Mouse (Mus musculus): ENCODE results near the gene Slc22a12. TPM values are rescaled to one million over a fixed set of nuclear protein-coding genes. Genes with fewer than 3 reads are reported as not detected.

The Slc22a12 gene
- polyA plus RNA-seq, 1 experiment, result not detected

DNA sequence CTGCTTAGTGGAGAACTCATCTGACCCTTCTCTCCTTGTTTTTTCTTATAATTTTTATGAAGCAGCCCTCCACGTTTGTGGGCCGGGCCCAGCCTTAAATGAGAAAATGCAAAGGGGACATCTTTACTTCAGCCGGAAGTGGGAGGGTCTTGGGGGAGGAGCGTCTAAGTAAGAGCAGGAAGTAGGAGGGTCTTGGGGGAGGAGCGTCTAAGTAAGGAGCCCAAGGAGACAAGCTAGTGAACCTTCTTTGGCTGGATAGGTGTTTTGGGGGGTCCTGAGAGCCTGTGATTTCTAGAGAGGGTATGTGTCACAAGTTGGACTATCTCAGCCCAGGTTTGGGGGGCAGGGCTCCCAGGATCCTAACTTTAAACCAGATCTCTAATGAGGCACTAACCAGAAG, 27.4 kb downstream of the Slc22a12 start:
- TF ChIP-seq POLR2A (IDR thresholded peaks at IDR 0.05; ENCODE audit: insufficient read depth, low read depth, low read length) (no peak), CTCF (IDR thresholded peaks at IDR 0.05; ENCODE audit: insufficient read depth, low read depth, low read length) (no peak)
- H3K27ac ChIP-seq (ENCODE audit: insufficient read depth, low read depth, low read length), result no peak overlapping the region
- no peak overlapping the region for H3K4me3 ChIP-seq (ENCODE audit: insufficient read depth, low read depth, low read length)
- H3K4me1 ChIP-seq (ENCODE audit: control insufficient read depth, insufficient read depth, low read length), result peaks cover 78% of the 10 kb centered on the region
- 60% methylated on average over 5 of the region's 5 CpGs for WGBS

- TF ChIP-seq POLR2A (IDR thresholded peaks at IDR 0.05; ENCODE audit: insufficient read depth, low read depth, low read length) (no peak), CTCF (IDR thresholded peaks at IDR 0.05; ENCODE audit: insufficient read depth, low read depth, low read length) (no peak)
- no peak overlapping the region for H3K27ac ChIP-seq (ENCODE audit: insufficient read depth, low read depth, low read length)
- H3K4me1 ChIP-seq (ENCODE audit: control insufficient read depth, insufficient read depth, low read length), result peaks cover 78% of the 10 kb centered on the region
- WGBS, result 89% methylated on average over 6 of the region's 6 CpGs
- no peak overlapping the region for H3K4me3 ChIP-seq (ENCODE audit: insufficient read depth, low read depth, low read length)
Observed at GRCm38 (mm10) chr19:6514940-6515339, 27.9 kb downstream of the Slc22a12 start.

DNA sequence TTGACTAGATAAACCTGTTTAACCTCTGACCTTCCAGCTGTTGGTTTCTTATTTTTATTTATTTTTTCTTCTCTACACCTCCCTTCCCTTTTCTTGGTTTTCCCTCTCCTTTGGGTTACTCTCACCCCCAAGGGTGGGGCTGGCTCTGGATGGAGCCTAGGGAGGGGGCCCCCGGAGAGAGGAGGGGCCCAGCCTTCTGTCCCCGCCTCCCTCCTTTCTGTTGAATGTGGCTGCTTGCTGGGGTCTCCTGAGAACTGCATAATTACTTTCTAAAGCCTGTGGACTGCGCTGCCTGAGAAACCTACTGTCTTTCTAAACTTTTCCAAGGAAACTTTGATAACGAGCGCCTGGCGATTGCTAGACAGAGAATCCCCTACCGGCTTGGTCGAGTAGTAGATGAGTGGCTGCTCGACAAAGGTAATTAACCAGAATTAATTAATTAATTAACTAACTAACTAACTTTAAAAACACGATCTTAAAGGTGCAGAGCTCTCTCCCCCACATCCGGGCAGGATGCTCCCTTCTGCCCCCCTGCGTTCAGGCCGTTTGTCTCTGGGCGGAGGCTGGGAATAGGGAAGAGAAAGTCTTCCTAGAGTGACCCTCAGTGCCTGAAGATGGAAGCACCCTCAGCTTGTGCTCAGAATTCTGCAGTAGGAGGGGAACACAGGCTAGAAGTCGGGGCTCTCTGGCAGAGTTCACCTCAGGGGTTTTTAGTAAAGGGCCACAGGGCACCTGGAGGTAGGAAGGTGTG, 29.3 kb downstream of the Slc22a12 start:
- whole genome bisulfite sequencing, result 33% methylated on average over 15 of the region's 15 CpGs
- Histone ChIP-seq H3K27ac (ENCODE audit: insufficient read depth, low read depth, low read length) (no peak overlapping the region), H3K4me3 (ENCODE audit: insufficient read depth, low read depth, low read length) (no peak overlapping the region), H3K4me1 (ENCODE audit: control insufficient read depth, insufficient read depth, low read length) (peaks cover 72% of the 10 kb centered on the region)
- TF ChIP-seq POLR2A (IDR thresholded peaks at IDR 0.05; ENCODE audit: insufficient read depth, low read depth, low read length) (no peak), CTCF (IDR thresholded peaks at IDR 0.05; ENCODE audit: insufficient read depth, low read depth, low read length) (no peak)

GRCm38 (mm10) chr19:6510546-6510945, 32.3 kb downstream of the Slc22a12 start:
- Histone ChIP-seq H3K4me3 (ENCODE audit: insufficient read depth, low read depth, low read length) (no peak overlapping the region), H3K27ac (ENCODE audit: insufficient read depth, low read depth, low read length) (peak overlapping the region; percentile 5; the same call in 1 of the 2 replicates), H3K4me1 (ENCODE audit: control insufficient read depth, insufficient read depth, low read length) (peaks cover 76% of the 10 kb centered on the region)
- no peak for TF ChIP-seq CTCF (IDR thresholded peaks at IDR 0.05; ENCODE audit: insufficient read depth, low read depth, low read length)
- no peak for TF ChIP-seq POLR2A (IDR thresholded peaks at IDR 0.05; ENCODE audit: insufficient read depth, low read depth, low read length)
- 40% methylated on average over 2 of the region's 2 CpGs for WGBS

GRCm38 (mm10) chr19:6509881-6510280, 33.0 kb downstream of the Slc22a12 start:
- WGBS, result 73% methylated on average over 10 of the region's 10 CpGs
- Histone ChIP-seq H3K27ac (ENCODE audit: insufficient read depth, low read depth, low read length) (peak overlapping the region; percentile 5; the same call in 1 of the 2 replicates), H3K4me1 (ENCODE audit: control insufficient read depth, insufficient read depth, low read length) (peaks cover 77% of the 10 kb centered on the region), H3K4me3 (ENCODE audit: insufficient read depth, low read depth, low read length) (no peak overlapping the region)
- TF ChIP-seq POLR2A (IDR thresholded peaks at IDR 0.05; ENCODE audit: insufficient read depth, low read depth, low read length) (no peak), CTCF (IDR thresholded peaks at IDR 0.05; ENCODE audit: insufficient read depth, low read depth, low read length) (no peak)

GRCm38 (mm10) chr19:6507393-6507792, 35.4 kb downstream of the Slc22a12 start:
- TF ChIP-seq CTCF (IDR thresholded peaks at IDR 0.05; ENCODE audit: insufficient read depth, low read depth, low read length) (no peak), POLR2A (IDR thresholded peaks at IDR 0.05; ENCODE audit: insufficient read depth, low read depth, low read length) (no peak)
- no peak overlapping the region for H3K4me3 ChIP-seq (ENCODE audit: insufficient read depth, low read depth, low read length)
- peaks cover 84% of the 10 kb centered on the region for H3K4me1 ChIP-seq (ENCODE audit: control insufficient read depth, insufficient read depth, low read length)
- 11% methylated on average over 10 of the region's 10 CpGs for WGBS
- peak overlapping the region; percentile 38 for H3K27ac ChIP-seq (ENCODE audit: insufficient read depth, low read depth, low read length)

- H3K4me1 ChIP-seq (ENCODE audit: control insufficient read depth, insufficient read depth, low read length), result peaks cover 77% of the 10 kb centered on the region
- peak overlapping the region; percentile 92 for H3K27ac ChIP-seq (ENCODE audit: insufficient read depth, low read depth, low read length)
- 74% methylated on average over 12 of the region's 12 CpGs for WGBS
- TF ChIP-seq CTCF (IDR thresholded peaks at IDR 0.05; ENCODE audit: insufficient read depth, low read depth, low read length), result no peak
- H3K4me3 ChIP-seq (ENCODE audit: insufficient read depth, low read depth, low read length), result no peak overlapping the region
Observed at GRCm38 (mm10) chr19:6504656-6505045, 38.2 kb downstream of the Slc22a12 start.

GRCm38 (mm10) chr19:6503926-6504655, 38.7 kb downstream of the Slc22a12 start:
- H3K27ac ChIP-seq (ENCODE audit: insufficient read depth, low read depth, low read length), result peak overlapping the region; percentile 92
- no peak for TF ChIP-seq CTCF (IDR thresholded peaks at IDR 0.05; ENCODE audit: insufficient read depth, low read depth, low read length)
- TF ChIP-seq POLR2A (IDR thresholded peaks at IDR 0.05; ENCODE audit: insufficient read depth, low read depth, low read length), result no peak
- H3K4me1 ChIP-seq (ENCODE audit: control insufficient read depth, insufficient read depth, low read length), result peaks cover 72% of the 10 kb centered on the region
- 7% methylated on average over 14 of the region's 16 CpGs for WGBS
- H3K4me3 ChIP-seq (ENCODE audit: insufficient read depth, low read depth, low read length), result peak overlapping the region; percentile 12

Data from olfactory bulb, adult 2 months (tissue).